Mouse (Mus musculus) adrenal gland, adult 18-20 months (tissue): ENCODE data around the gene Fam177a. TPM values are rescaled to one million over a fixed set of nuclear protein-coding genes. Genes with fewer than 3 reads are reported as not detected.
A peak's percentile ranks its signal among the peaks of the same experiment; 100 is the strongest.
"Not testable (repeated sequence)": the region's sequence is repeated elsewhere in the genome, so short reads cannot be mapped to it uniquely, and the experiment has no call there.

Source experiments
- DNase-seq, 2 experiments: peaks; one replicate each; pipeline ENCODE4 v3.0.0; 2021 to 2022; ENCODE audit warnings: low spot score in 2 of 2
- long read RNA-seq, 2 experiments: library from polyadenylated mRNA; stranded (forward); transcript quantifications; one replicate each; pipeline ENCODE4 v2.0.0; 2021
- total RNA-seq, 2 experiments: library from RNA; stranded (reverse); gene quantifications; 1 replicate in 1 of 2; 2 replicates in 1 of 2; pipeline ENCODE4 v1.2.3; 2021

Gene Fam177a
- 10 to 100 TPM in 1 of 2 experiments, 1 to 10 TPM in 1; 4.3 to 11.8 TPM for total RNA-seq
- long read RNA-seq, experiment 1, transcript Fam177a-201 (5 exons, 3,922 nt): major isoform, 13 of 13 reads
- long read RNA-seq, experiment 1, partial matches to known transcripts: 0 of 13 reads
- long read RNA-seq, experiment 1, other reads (novel, unspliced or antisense): 0 of 13 reads
- long read RNA-seq, experiment 2, transcript Fam177a-201 (5 exons, 3,922 nt): major isoform, 11 of 18 reads
- long read RNA-seq, experiment 2, partial matches to known transcripts: 2 of 18 reads
- long read RNA-seq, experiment 2, other reads (novel, unspliced or antisense): 5 of 18 reads

DNA sequence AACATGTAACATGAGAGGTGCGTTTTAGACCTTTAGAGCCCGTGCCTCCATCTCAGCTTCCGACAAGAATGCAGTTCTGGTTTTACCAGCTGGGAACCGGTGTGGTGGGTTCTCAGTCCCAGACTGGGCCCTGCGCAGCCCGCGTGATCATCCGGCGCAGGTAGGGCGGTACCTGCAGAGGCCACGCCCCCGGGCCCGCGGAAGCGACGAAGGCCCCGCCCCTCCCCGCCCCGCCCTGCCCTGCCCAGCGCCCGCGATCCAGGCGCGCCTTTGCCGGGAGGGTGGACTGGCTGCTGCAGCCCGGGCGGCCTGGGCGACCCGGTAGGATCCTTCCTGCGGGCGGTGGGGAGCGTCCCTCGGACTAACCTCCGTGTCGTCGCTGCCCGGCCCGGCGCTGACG is at the start of gene Fam177a:
Gene Fam177a (plus strand): TSS at position 228 of the 400 bp plus-strand sequence.
- not testable (repeated sequence) for DNase-seq

GRCm38 (mm10) chr12:55075296-55075695 is 49.0 kb upstream of the Fam177a start:
- DNase-seq: no peak

DNA sequence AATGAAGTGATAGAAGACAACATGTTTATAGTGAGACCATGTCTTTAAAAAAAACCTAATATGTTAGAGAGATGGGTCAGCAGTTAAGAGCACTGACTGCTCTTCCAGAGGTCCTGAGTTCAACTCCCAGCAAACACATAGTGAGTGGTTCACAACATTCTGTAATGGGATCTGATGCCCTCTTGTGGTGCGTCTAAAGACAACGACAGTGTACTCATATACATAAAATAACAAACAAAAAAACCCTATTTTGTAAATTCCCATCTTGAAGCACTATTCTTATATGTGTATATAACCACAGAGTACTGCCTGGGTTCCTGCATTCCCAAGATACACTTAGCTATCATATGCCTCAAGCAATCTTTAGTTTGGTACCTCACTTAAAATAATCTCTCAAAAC is 45.6 kb upstream of the Fam177a start:
- DNase-seq: not testable (repeated sequence)

DNA sequence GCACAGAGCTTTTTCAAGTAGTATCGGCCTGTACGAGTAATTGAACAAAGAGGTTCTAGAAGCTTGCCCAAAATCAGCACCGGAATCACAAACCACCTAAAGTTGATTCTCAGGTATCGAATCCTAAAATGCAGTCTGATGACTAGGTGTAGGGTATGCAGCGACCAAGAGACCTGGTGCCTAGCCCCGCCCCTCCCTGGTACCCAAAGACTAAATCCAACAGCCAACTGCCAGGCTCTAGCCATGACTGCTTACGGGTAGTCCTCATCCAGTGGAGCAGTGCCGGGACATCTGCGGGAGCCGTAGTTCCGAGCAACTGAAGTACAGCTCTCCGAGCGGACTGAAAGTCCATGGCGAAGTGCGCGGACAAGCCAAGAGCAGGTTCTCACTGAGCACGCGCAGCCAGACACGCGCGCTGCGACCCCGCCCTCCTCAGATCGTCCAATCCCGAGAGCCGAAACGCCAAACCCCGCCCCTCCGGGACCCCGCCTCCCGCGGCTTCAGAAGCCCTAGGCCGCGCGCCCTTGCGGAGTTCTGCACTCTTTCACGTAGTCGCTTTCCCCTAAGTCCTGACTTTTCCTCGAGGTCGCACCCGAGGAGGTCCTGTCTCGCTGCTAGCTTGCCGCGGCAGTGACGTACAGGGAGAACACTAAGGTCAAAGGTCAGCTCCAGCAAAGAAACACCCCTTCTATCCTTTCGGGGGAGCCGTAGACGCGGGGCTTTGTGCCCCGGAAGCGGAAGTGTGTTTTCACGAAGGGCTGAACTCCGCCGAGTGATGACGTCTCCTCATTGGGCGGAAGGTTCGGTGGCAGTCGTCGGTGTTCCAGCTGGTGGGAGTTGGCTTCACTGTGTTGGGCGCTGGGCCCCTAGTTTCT is 44.3 kb upstream of the Fam177a start, which contains the start of the genes 2700097O09Rik and Srp54a:
Gene 2700097O09Rik (minus strand): TSS at position 385 of the 875 bp plus-strand sequence.
Gene Srp54a (plus strand): TSS at position 537 of the 875 bp plus-strand sequence.
- peak; percentile 91 to 92 for DNase-seq

- DNase-seq: not testable (repeated sequence)
Measured at GRCm38 (mm10) chr12:55080601-55080942, 43.7 kb upstream of the Fam177a start.

DNA sequence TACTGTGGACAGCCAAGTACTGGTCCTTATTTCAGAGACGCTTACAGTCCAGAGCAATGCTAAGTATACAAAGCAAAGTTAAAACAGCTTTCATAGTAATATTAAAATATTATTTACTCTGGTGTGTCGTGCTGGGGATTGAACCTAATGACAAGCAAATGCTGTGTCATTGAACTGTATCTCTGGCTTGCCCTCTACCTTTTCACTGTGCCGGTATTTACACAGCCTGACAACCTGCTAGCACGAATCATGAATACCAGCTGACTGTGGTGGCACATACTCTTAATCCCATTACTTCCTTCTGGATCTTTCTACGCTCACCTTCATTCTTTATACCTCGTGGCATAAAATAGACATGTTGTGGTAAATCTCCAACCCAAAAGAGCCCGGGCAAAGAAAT is 32.1 kb upstream of the Fam177a start:
- DNase-seq: not testable (repeated sequence)

GRCm38 (mm10) chr12:55112616-55113015 is 11.7 kb upstream of the Fam177a start:
- not testable (repeated sequence) for DNase-seq

DNA sequence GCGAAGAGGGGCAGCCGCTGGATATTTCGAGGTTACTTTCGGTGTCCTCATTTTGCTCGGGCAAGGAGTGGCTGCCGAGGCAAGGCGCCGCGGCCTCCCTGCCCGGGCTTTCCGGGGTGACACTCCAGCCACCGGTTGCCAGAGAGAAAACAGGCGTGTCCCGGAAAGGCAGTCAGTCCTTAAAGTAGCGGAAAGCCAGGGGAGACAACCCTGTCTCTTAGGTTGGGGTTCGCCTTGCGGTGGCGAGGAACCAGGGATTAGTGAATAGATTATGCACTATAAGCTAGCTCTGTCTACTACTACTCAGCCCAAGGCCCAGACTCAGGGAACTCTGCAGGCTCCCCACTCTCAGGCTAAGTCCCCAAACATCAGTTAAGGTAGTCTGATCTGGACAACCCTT is 462 bp downstream of the Fam177a start:
- not testable (repeated sequence) for DNase-seq

DNA sequence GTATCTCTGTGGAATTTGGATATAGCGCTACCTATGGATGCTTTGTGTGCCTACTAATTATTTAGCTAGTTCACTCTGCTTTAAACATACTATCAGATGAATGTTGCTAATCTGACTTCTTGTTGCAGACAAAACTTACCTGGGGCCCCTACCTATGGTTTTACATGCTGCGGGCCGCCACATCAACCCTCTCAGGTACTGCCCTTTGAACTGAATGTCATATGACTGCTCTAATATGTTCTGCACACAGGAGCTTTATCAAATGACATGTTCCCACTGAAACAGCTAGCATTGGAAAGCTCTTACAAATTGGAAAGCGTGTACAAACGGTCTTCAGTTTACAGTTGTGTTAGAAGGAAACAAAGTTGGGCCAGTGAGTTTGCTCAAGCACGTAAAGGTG is 11.3 kb downstream of the Fam177a start:
- not testable (repeated sequence) for DNase-seq

- not testable (repeated sequence) for DNase-seq
Measured at GRCm38 (mm10) chr12:55137859-55138258, 13.6 kb downstream of the Fam177a start.

DNA sequence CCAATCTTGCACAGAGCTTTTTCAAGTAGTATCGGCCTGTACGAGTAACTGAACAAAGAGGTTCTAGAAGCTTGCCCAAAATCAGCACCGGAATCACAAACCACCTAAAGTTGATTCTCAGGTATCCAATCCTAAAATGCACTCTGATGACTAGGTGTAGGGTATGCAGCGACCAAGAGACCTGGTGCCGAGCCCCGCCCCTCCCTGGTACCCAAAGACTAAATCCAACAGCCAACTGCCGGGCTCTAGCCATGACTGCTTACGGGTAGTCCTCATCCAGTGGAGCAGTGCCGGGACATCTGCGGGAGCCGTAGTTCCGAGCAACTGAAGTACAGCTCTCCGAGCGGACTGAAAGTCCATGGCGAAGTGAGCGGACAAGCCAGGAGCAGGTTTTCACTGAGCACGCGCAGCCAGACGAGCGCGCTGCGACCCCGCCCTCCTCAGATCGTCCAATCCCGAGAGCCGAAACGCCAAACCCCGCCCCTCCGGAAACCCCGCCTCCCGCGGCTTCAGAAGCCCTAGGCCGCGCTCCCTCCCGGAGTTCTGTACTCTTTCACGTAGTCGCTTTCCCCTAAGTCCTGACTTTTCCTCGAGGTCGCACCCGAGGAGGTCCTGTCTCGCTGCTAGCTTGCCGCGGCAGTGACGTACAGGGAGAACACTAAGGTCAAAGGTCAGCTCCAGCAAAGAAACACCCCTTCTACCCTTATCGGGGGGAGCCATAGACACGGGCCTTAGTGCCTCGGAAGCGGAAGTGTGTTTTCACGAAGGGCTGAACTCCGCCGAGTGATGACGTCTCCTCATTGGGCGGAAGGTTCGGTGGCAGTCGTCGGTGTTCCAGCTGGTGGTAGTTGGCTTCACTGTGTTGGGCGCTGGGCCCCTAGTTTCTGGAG is 30.5 kb downstream of the Fam177a start, which contains the start of gene Srp54b:
Gene Srp54b (plus strand): TSS at position 546 of the 890 bp plus-strand sequence.
- not testable (repeated sequence) for DNase-seq

DNA sequence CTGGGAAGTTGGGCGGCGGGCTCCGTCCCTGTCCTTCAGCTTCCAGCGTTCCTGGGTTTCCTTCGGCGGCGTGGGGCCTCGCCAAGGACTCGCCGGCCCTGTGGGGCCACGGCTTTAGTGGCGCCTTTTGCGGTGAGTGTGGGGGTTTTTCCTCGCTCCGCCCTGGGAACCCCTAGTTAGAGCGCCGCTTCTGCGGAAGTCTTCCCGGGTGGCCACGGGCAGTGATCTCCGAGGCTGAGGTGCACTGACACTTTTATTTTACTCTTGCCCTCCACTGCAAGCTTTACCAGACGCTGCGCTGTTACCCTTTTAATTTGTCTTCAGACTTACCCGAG is 31.1 kb downstream of the Fam177a start:
- not testable (repeated sequence) for DNase-seq

- DNase-seq: not testable (repeated sequence)
Measured at GRCm38 (mm10) chr12:55167034-55167557, 42.8 kb downstream of the Fam177a start.

DNA sequence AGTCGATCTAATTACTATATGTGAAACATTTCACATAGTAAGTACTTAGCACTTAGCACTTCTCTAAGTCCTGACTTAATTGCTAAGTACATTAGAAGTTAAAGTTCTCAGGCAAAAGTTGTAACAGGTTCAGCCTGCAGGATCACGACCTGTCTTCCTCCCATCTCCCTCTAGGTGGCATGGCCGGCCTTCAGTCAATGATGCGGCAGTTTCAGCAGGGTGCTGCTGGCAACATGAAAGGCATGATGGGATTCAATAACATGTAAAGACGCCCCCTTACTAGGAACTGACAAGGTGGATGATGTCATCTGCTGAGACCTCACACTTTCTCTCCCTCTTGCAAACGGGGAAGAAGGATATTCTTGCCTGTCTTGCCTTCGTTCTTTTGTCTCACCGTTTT is 63.4 kb downstream of the Fam177a start:
- not testable (repeated sequence) for DNase-seq

DNA sequence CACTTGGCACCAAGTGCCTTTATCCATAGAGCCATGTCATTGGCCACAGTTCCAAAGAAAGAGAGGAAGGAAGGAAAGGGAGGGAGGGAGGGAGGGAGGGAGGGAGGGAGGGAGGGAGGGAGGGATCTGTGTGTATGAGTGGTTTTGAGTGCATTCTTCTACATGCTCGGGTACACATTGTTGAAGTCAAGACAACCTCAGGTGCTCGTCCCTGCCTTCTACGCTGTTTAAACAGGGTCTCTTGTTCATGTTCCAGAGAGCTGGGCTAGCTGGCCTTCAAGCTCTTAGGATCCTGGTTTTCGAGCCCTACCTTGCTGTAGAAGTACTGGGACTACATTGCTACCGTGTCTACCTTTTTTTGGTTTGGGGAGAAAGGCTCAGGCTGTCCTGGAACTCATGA is 64.9 kb downstream of the Fam177a start:
- DNase-seq: not testable (repeated sequence)

Other genes with a start within 250 kb of the Fam177a start
- gene Gm20403, start 137.9 kb upstream of the Fam177a start, total RNA-seq: not detected
- gene Baz1a, start 110.1 kb upstream of the Fam177a start, total RNA-seq: 10 to 100 TPM; 22.8 to 23.0 TPM
- gene 2700097O09Rik, start 44.4 kb upstream of the Fam177a start, total RNA-seq: 10 to 100 TPM; 10.7 to 11.1 TPM
- 100 to 1,000 TPM; 105 to 206 TPM for gene Srp54a, start 44.2 kb upstream of the Fam177a start, total RNA-seq
- 100 to 1,000 TPM in 1 of 2 experiments, 10 to 100 TPM in 1; 65.4 to 130 TPM for gene Srp54b, start 30.6 kb downstream of the Fam177a start, total RNA-seq
- 10 to 100 TPM in 1 of 2 experiments, not detected in 1; 10.9 TPM for gene 1700047I17Rik2, start 75.1 kb downstream of the Fam177a start, total RNA-seq
- 10 to 100 TPM; 38.0 to 74.2 TPM for gene Srp54c, start 105.7 kb downstream of the Fam177a start, total RNA-seq
- 10 to 100 TPM; 11.3 to 15.2 TPM for gene 1110008L16Rik, start 175.1 kb downstream of the Fam177a start, total RNA-seq
- 10 to 100 TPM; 11.8 to 12.5 TPM for gene Ppp2r3c, start 178.5 kb downstream of the Fam177a start, total RNA-seq